Mouse (Mus musculus): ENCODE data around the gene Eci1. TPM values are rescaled to one million over a fixed set of nuclear protein-coding genes. Genes with fewer than 3 reads are reported as not detected.
"Not testable (repeated sequence)": the region's sequence is repeated elsewhere in the genome, so short reads cannot be mapped to it uniquely, and the experiment has no call there.

The Eci1 gene
- total RNA-seq, 2 experiments from 2014 or later = 23.3 to 26.9 TPM

- no peak for DNase-seq (ENCODE audit: extremely low spot score in 1 of 2, low spot score in 1 of 2)
These were observed 10.6 kb downstream of the Eci1 start for GRCm38 (mm10) chr17:24437016-24437415.

- no peak for DNase-seq (ENCODE audit: extremely low spot score in 1 of 2, low spot score in 1 of 2)
These were observed 13.9 kb downstream of the Eci1 start for GRCm38 (mm10) chr17:24440377-24440776.

- DNase-seq (ENCODE audit: extremely low spot score in 1 of 2, low spot score in 1 of 2) = no peak
These were observed 14.7 kb downstream of the Eci1 start for GRCm38 (mm10) chr17:24441148-24441547.

- no peak for DNase-seq (ENCODE audit: extremely low spot score in 1 of 2, low spot score in 1 of 2)
These were observed 15.7 kb downstream of the Eci1 start for GRCm38 (mm10) chr17:24442107-24442506.

GRCm38 (mm10) chr17:24442632-24443155, 16.3 kb downstream of the Eci1 start, which contains the start of gene Dnase1l2:
Dnase1l2 (minus strand) TSS chr17:24443105.
- DNase-seq (ENCODE audit: extremely low spot score in 1 of 2, low spot score in 1 of 2) = no peak

- no peak for DNase-seq (ENCODE audit: extremely low spot score in 1 of 2, low spot score in 1 of 2)
These were observed 17.0 kb downstream of the Eci1 start for GRCm38 (mm10) chr17:24443409-24443808.

- no peak for DNase-seq (ENCODE audit: extremely low spot score in 1 of 2, low spot score in 1 of 2)
These were observed 20.1 kb downstream of the Eci1 start for GRCm38 (mm10) chr17:24446590-24446989.

- no peak for DNase-seq (ENCODE audit: extremely low spot score in 1 of 2, low spot score in 1 of 2)
These were observed 23.1 kb downstream of the Eci1 start for GRCm38 (mm10) chr17:24449507-24449906.

- DNase-seq (ENCODE audit: extremely low spot score in 1 of 2, low spot score in 1 of 2) = no peak
These were observed 24.8 kb downstream of the Eci1 start for GRCm38 (mm10) chr17:24451220-24451619.

- no peak for DNase-seq (ENCODE audit: extremely low spot score in 1 of 2, low spot score in 1 of 2)
These were observed 26.9 kb downstream of the Eci1 start for GRCm38 (mm10) chr17:24453372-24453771.

GRCm38 (mm10) chr17:24454218-24454755, 27.8 kb downstream of the Eci1 start:
- no peak for DNase-seq (ENCODE audit: extremely low spot score in 1 of 2, low spot score in 1 of 2)

GRCm38 (mm10) chr17:24454756-24455522, 28.5 kb downstream of the Eci1 start:
- peak; percentile 91 to 95 for DNase-seq (ENCODE audit: extremely low spot score in 1 of 2, low spot score in 1 of 2)

- not testable (repeated sequence) for DNase-seq (ENCODE audit: extremely low spot score in 1 of 2, low spot score in 1 of 2)
These were observed 29.2 kb downstream of the Eci1 start for GRCm38 (mm10) chr17:24455523-24456206.

- no peak for DNase-seq (ENCODE audit: extremely low spot score in 1 of 2, low spot score in 1 of 2)
These were observed 35.1 kb downstream of the Eci1 start for GRCm38 (mm10) chr17:24461580-24461979.

- DNase-seq (ENCODE audit: extremely low spot score in 1 of 2, low spot score in 1 of 2) = no peak
These were observed 36.5 kb downstream of the Eci1 start for GRCm38 (mm10) chr17:24462932-24463331.

GRCm38 (mm10) chr17:24463374-24464133, 37.1 kb downstream of the Eci1 start:
- DNase-seq (ENCODE audit: extremely low spot score in 1 of 2, low spot score in 1 of 2) = no peak

GRCm38 (mm10) chr17:24468636-24469246, 42.3 kb downstream of the Eci1 start:
- DNase-seq (ENCODE audit: extremely low spot score in 1 of 2, low spot score in 1 of 2) = no peak

- DNase-seq (ENCODE audit: extremely low spot score in 1 of 2, low spot score in 1 of 2) = no peak
These were observed 43.0 kb downstream of the Eci1 start for GRCm38 (mm10) chr17:24469336-24469909.

GRCm38 (mm10) chr17:24469910-24470602, 43.6 kb downstream of the Eci1 start, which contains the start of the genes E4f1 and Pgp:
E4f1 (minus strand) TSS chr17:24470313.
Pgp (plus strand) TSS chr17:24470392.
- peak; percentile 99 for DNase-seq (ENCODE audit: extremely low spot score in 1 of 2, low spot score in 1 of 2)
